Mouse (Mus musculus) T-helper 2 cell (primary cell): ENCODE results near the gene Btbd35f23.
"Not testable (repeated sequence)": the region's sequence is repeated elsewhere in the genome, so short reads cannot be mapped to it uniquely, and the experiment has no call there.

ENCODE experiments used
- in situ Hi-C: fragments of 300-600 bp; cut with MboI, MseI; formaldehyde crosslinking; loops from one replicate; pipeline ENCODE4 v1.15.1; 2025; ENCODE audit warnings: high pct_unique_total_duplicates

Btbd35f23 gene

DNA sequence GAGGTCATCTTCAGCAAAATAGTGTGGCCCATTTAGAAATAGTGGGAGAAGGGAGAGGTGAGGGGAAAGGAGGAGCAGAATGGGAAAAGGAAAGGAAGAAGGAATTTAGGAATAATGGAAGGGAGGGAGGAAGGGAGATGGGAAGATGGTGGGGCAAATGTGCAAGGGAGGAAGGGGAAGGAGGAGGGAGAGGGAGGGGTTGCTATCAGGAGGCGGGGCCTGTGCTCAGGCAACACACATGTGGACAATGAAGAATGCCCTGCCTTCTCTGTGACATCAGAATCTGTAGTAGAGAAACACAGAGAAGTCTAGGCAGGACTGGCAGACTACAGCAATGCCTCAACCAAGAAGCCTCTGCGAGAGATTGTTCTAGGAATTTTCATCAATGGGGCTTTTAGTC lies at the start of gene Btbd35f23:
Gene Btbd35f23 (plus strand): TSS at position 301 of the 400 bp plus-strand sequence.
- in situ Hi-C loops: not testable (repeated sequence)
